Mouse (Mus musculus): ENCODE data around the gene Lrrc20.

DNA sequence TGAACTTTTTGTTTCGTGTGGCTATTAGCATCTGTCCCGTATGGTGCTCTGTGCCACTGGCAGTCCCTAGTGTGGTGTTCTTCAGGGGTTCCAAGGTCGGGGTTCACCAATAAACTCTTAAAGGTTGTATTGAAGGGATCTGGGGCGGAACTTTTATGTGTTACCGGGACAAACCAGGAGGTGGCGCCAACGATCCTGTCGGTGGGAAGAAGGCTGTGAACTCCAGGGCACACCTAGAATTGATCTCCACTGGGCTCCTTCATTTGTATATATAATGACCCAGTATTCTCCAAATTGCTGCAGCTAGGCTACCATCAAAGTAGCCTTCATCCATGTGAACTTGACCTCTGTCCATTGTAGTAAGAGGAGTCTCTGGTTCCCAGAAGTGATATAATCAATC lies 130.2 kb downstream of the Lrrc20 start:
- TF ChIP-seq CTCF (IDR thresholded peaks at IDR 0.05; ENCODE audit: borderline replicate concordance, control insufficient read depth, extremely low read depth, insufficient read depth, low read length, poor library complexity) (no peak), POLR2A (IDR thresholded peaks at IDR 0.05; ENCODE audit: control insufficient read depth, extremely low read depth, insufficient read depth, low read length, poor library complexity) (no peak)
